Mouse (Mus musculus): ENCODE data around the gene Syn3.

DNA sequence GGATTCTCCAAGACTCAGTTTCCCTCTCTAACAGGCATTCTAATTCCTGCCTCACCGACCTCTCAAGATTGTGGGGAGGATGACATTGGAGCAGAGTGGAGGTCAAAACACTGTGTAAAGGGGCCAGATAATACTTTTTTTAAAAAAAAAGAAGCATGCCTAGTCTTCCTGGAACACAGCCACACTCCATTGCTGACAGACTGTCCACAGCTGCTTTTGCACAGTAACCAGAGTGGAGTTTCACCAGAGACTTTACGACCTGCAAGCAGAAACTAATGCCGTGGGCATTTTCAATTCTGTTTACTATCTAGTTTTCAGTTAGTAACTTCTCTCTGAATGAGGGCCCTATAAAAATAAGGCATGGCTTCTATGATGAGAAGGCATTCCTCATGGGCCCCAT is 297.7 kb downstream of the Syn3 start:
- no peak for TF ChIP-seq CTCF (conservative IDR thresholded peaks at IDR 0.05; ENCODE audit: insufficient read depth, insufficient read length, low read depth, low read length)
- TF ChIP-seq POLR2A (IDR thresholded peaks at IDR 0.05; ENCODE audit: low read depth, low read length) = no peak
